12 mouse cellular contexts compared by ENCODE assay signal in the genomic region with DNA sequence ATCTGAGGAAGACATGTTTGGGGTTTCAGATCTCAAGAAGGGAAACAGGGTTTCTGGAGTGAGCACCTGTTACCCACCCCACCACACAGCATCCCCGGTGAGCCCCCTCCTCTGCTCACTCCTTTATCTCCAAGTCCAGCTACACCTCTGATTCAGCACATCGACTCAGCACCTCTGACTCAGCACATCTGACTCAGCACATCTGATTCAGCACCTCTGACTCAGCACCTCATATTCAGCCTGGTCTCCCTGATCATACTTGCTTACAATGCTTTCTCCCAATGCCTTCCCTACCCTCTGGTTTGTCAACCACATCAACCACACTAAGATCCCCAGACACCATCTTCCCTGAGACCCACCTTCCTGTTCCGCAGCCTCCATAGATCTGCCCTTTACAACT. TPM values are rescaled to one million over a fixed set of nuclear protein-coding genes. Genes with fewer than 3 reads are reported as not detected.
DNase-seq lines count a peak whose midpoint lies in the region; ATAC-seq lines count a peak whose summit lies in the region.
"Had no signal": no experiment of that assay in that cellular context is flagged by ENCODE, and none has a peak within 500 bp of the region (broad histone marks: within the 10 kb centered on the region; RNA-seq: fewer than 3 reads in every experiment).

No protein-coding gene starts in this region.

- no peak overlapping the region for H3K4me3 ChIP-seq in limb, embryonic 12.5 days (replicated peaks)
- no peak overlapping the region for H3K4me3 ChIP-seq in limb, embryonic 10.5 days
- H3K4me3 ChIP-seq: hindbrain, embryonic 12.5 days had no signal

- H3K36me3 ChIP-seq in limb, embryonic 12.5 days = no peaks in the 10 kb centered on the region
- H3K36me3 ChIP-seq in limb, embryonic 10.5 days = no peaks in the 10 kb centered on the region
- H3K36me3 ChIP-seq: hindbrain, embryonic 12.5 days had no signal

- H3K9ac ChIP-seq in limb, embryonic 12.5 days (replicated peaks) = no peak overlapping the region
- H3K9ac ChIP-seq: hindbrain, embryonic 12.5 days had no signal

- no peak overlapping the region for H3K4me2 ChIP-seq in limb, embryonic 12.5 days
- H3K4me2 ChIP-seq: hindbrain, embryonic 12.5 days had no signal

- H3K27me3 ChIP-seq in limb, embryonic 12.5 days = peaks cover 14% of the 10 kb centered on the region
- peaks cover 18% of the 10 kb centered on the region for H3K27me3 ChIP-seq in limb, embryonic 10.5 days (ENCODE audit: low read depth, poor library complexity, severe bottlenecking)

- peak overlapping the region; percentile 4; the same call in 1 of the 2 replicates for H3K27ac ChIP-seq in limb, embryonic 12.5 days
- no peak overlapping the region for H3K27ac ChIP-seq in limb, embryonic 10.5 days
- H3K27ac ChIP-seq: hindbrain, embryonic 12.5 days had no signal

- no peak for DNase-seq in limb, embryonic 10.5 days (ENCODE audit: low spot score)
- DNase-seq in Muller cell, postnatal 12 days (ENCODE audit: inconsistent ontology term) = peak; percentile 24
- DNase-seq in induced T-regulatory cell, adult 2 months (ENCODE audit: low read depth) = peak; percentile 33
- DNase-seq in thymus, postnatal 14 days = peak; percentile 51
- DNase-seq in cerebellum, postnatal 14 days = no peak
- no peak for DNase-seq in cerebellum, postnatal 4 days (ENCODE audit: low spot score in 2 of 2)
- DNase-seq in gastrocnemius, postnatal 25 days = no peak

- H3K4me1 ChIP-seq in limb, embryonic 12.5 days (replicated peaks) = peaks cover 10% of the 10 kb centered on the region
- peaks cover 20% of the 10 kb centered on the region for H3K4me1 ChIP-seq in limb, embryonic 10.5 days

- 86% methylated on average over 3 of the region's 3 CpGs for WGBS in limb, embryonic 12.5 days
- WGBS in limb, embryonic 10.5 days = 83% methylated on average over 3 of the region's 3 CpGs

- no peaks in the 10 kb centered on the region for H3K9me3 ChIP-seq in limb, embryonic 12.5 days
- H3K9me3 ChIP-seq in limb, embryonic 10.5 days (replicated peaks) = no peaks in the 10 kb centered on the region
- H3K9me3 ChIP-seq: hindbrain, embryonic 12.5 days had no signal

- ATAC-seq in limb, embryonic 12.5 days (ENCODE audit: insufficient number of reproducible peaks, insufficient read depth, low FRiP score, low TSS enrichment, low read depth) = no peak

RNA-seq across cellular contexts. Expression of a gene that starts 3.5 kb away (rescaled TPM):
- 0.24 and 0.73 TPM in 2 replicates for polyA plus RNA-seq in limb, embryonic 12.5 days (2016; fragmentation: Nextera tagmentation; extraction: Ambion mirVana)
- 0.15 TPM in 2 replicates for polyA plus RNA-seq in limb, embryonic 10.5 days (2016; fragmentation: Nextera tagmentation; extraction: Ambion mirVana)
- total RNA-seq in gastrocnemius, postnatal 25 days (2021) = not detected
- total RNA-seq: common myeloid progenitor, adult 5-6 weeks; layer of hippocampus, postnatal 14 days; neutrophil, adult 5-6 weeks had no signal

RNA-seq across cellular contexts. Expression of a gene that starts 8.7 kb away (rescaled TPM):
- polyA plus RNA-seq in limb, embryonic 12.5 days (2016; fragmentation: Nextera tagmentation; extraction: Ambion mirVana) = 0.31 and 0.33 TPM in 2 replicates
- 0.14 TPM in 1 of 2 replicates, not detected in the other for polyA plus RNA-seq in limb, embryonic 10.5 days (2016; fragmentation: Nextera tagmentation; extraction: Ambion mirVana)
- total RNA-seq in gastrocnemius, postnatal 25 days (2021) = not detected
- total RNA-seq: common myeloid progenitor, adult 5-6 weeks; neutrophil, adult 5-6 weeks had no signal

RNA-seq across cellular contexts. Expression of a gene that starts 37.3 kb away (rescaled TPM):
- 14.3 and 18.0 TPM in 2 replicates for polyA plus RNA-seq in limb, embryonic 12.5 days (2016; fragmentation: Nextera tagmentation; extraction: Ambion mirVana)
- 18.8 and 20.2 TPM in 2 replicates for polyA plus RNA-seq in limb, embryonic 10.5 days (2016; fragmentation: Nextera tagmentation; extraction: Ambion mirVana)
- 1 to 10 TPM; 1.7 to 1.8 TPM for total RNA-seq in gastrocnemius, postnatal 25 days (2021)

RNA-seq across cellular contexts. Expression of a gene that starts 52.7 kb away (rescaled TPM):
- polyA plus RNA-seq in limb, embryonic 12.5 days (2016; fragmentation: Nextera tagmentation; extraction: Ambion mirVana) = 6.3 and 6.6 TPM in 2 replicates
- polyA plus RNA-seq in limb, embryonic 10.5 days (2016; fragmentation: Nextera tagmentation; extraction: Ambion mirVana) = 9.8 and 10.1 TPM in 2 replicates
- 1 to 10 TPM; 4.4 to 5.5 TPM for total RNA-seq in gastrocnemius, postnatal 25 days (2021)

Comparison
In these comparisons a context has a peak if more than half of its experiments do, and no peak if none do; other contexts are left out.
1. DNase-seq: peak in Muller cell, postnatal 12 days (single experiment), induced T-regulatory cell, adult 2 months (single experiment) and thymus, postnatal 14 days (single experiment); none in limb, embryonic 10.5 days (single experiment), cerebellum, postnatal 14 days (0 of 2), cerebellum, postnatal 4 days (0 of 2) and gastrocnemius, postnatal 25 days (single experiment).